Mouse (Mus musculus) spleen, embryonic (tissue): ENCODE measurements around the gene Gja4.

Experiments
- CTCF ChIA-PET: fragments of 350-600 bp; sonication (Branson Sonifier 250); formaldehyde crosslinking; loops from one replicate; lab custom pipeline; 2022; lab: Charles Lee

Gene Gja4

DNA sequence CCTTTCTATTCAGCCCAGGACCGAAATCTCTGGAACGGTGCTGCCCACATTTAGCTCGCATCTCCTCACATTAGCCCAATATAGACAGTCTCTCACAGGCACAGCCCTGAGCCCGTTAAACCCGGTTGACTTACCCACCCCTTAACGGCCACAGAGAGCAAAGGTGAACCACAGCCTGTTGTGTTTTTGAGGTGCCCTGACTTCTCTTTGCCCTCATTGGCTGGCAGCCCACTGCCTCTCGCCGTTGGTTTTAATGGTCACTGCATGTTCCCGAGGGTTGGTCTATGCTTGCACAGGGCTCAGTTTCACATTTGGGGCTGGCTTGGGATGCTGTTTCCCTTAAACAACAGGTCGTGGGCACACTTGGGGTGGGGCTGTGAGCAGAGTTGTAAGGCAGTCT, 10.5 kb upstream of the Gja4 start:
- CTCF ChIA-PET, result no interaction called here

DNA sequence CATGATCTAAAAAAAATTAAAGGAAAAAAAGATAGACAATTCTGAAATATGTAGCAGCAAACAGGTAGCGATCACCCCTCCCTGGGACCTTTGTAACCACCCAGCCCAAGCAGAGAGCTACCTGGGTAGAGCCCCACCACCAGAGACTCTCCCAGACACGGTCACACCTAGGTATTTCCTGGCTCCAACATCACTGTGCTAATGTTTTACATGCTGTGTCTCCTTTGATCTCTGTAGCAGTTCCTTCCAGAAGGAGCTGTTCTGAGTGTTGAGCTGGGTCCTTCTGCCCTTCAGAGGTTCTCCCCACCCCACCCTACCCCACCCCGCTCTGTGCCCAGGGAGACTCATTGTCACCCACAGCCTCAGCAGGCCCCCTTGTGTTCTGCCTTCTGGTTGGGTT, 9.8 kb upstream of the Gja4 start:
- CTCF ChIA-PET, result no interaction called here

DNA sequence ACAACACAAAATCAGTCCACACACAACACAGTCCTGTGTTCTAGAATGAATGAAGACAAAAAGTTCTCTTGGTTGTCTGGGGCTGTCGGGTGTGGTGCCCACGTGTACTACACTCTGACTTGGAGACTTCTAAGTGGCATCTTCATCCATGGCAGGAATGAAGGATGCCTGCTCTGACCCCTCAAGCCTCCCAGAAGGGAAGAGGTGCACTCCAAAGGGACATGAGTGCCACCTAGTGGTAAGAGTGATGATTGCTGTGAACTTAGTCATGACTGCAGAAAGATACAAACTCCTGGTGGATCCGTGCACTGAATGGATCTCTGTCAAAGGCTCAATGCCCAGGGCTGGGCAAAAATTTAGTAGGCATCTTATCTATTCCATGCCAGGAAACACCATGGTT, 5.8 kb upstream of the Gja4 start:
- CTCF ChIA-PET, result no interaction called here

DNA sequence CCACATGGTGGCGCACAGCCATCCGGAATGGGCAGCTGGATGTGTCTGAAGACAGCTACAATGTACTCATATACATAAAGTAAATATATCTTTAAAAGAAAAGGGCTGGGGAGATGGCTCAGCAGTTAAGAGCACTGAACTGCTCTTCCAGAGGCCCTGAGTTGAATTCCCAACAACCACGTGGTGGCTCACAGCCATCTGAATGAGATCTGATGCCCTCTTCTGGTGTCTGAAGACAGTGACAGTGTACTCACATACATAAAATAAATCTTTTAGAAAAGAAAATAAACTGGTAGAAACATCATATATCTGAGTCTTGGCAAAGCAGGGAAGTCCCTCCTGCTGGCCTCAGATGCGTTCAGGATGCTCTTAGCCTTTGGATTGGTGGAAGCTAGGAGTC, 3.3 kb upstream of the Gja4 start:
- CTCF ChIA-PET, result no interaction called here

DNA sequence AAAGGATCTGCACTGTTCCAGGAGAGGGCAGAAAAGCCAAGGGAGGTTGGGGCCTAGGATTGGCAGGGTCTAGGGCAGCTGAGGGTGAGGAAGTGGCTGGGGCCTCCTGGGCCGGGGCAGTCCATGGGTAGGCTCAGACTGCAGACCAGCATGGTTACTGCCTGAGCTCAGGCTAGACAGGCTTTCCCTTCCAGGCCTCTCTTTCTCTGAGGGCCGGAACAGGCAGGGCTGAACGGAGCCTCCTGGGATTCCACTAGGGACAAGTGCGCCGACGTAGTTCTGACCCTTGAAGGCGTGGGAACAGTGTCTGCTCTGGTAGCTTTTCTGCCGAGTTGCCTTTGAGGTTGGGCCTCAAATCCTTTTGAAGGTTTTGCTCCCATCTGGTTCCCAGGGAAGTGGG, 1.9 kb upstream of the Gja4 start:
- CTCF ChIA-PET, result no interaction called here

DNA sequence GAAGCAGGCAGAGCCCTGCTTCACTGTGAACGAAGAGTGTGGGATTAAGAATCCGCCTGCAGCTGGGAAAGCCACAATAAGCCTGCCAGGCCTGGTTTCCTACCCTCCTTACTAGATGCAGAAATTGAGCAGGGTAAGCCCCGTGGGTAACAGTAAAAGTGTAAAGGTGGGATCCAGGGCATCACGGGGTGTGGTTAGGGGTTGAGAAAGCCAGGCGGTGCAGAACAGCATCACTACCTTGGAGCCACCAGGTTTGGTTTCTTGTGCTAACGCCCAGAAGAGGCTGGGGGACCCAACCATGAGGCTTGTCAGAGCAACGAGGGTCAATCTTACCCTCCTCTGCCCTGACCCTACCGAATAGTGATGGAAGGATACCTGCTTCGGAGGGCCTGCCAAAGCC, 746 bp upstream of the Gja4 start:
- CTCF ChIA-PET, result no interaction called here

DNA sequence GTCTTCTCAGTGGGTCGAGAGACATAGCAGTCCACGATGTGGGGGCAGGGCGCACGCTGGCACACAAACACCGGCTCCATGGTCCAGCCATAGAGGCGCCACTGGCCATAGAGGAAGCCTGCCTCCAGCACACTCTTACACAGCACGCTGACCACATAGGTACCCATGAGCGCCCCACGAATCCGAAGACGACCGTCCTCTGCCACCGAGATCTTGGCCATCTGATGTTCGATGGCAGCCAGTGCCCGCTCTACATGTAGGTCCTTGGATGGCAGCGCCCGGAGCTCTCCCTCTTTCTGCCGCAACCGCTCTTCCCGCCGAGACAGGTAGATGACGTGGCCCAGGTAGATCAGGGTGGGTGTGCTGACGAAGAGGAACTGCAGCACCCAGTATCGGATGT, 1.5 kb downstream of the Gja4 start:
- CTCF ChIA-PET, result no interaction called here

DNA sequence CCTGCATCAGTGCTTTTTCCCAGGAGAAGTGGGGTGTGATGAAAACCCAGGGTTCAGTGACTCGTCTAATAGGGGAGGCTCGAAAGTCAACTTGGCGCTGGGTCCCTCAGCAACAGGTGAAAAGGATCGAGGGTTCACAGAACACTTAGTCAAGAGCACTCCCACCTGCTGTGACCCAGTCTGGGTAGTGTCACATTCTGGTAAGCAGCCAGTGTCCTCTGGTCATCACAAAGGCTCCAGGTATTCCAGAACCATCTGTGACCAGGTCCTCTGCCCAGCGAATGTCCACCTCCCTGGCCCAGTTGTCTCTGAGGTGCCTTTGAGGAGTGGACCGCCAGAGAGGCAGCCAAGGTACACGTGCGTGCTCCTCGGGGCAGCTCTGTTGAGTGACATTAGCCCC, 2.3 kb downstream of the Gja4 start:
- CTCF ChIA-PET, result no interaction called here

DNA sequence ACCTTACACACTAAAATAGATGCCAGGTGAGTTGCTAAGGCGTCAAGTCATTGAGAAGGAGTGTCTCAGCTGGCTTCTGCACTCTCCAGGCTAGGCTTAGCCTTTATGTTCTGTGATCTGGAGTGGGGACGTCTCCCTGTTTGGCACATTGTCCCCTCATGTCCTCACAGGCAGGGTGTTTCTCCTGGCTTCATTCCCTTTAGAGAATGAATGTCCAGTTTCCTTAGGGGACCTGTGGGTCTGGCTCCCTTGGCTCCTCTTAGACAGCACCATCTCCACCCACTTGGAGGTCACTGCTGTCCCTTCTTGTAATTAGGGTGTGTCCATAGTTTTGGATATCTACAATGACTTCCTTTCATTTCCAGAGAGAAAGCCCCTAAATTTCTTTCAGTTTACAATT, 6.9 kb downstream of the Gja4 start:
- CTCF ChIA-PET, result no interaction called here

DNA sequence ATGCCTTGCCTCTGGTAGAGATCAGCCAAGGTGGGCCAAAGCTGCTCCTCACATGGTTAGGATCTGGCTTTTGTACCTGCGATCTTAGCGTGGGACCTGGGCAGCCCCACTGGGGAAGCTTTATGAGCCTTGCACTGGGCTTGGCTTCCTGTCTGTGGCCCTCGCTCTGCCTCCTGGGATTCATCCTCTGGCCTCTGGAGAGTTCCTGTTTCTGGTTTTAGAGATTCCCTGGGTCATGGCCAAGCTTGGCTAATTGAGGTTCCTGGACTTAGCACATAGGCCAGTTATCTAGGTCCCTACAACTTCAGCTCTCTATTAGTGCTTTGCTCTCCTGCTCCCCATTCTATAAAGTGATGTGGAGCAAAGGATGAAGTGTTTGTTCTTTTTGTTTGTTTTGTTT, 10.0 kb downstream of the Gja4 start:
- CTCF ChIA-PET, result no interaction called here

DNA sequence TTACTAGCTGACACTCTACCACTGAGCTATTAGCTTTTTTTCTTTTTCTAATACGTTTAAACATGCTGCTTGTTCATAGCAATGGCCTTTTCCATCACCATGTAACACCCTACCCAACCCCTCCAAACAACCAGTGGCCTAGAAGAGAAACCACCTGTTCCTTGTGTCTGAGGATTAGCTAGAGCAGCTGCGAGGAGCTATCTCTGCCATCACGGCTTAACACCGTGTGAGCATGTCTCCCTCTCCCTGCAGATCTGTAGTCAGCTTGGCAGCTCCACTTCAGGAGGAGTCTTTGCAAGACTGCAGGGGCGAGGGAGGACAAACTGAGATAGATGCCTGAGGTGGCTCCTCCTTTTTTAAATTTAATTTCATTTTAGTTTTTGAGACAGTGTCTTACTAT, 13.3 kb downstream of the Gja4 start:
- CTCF ChIA-PET, result no interaction called here

DNA sequence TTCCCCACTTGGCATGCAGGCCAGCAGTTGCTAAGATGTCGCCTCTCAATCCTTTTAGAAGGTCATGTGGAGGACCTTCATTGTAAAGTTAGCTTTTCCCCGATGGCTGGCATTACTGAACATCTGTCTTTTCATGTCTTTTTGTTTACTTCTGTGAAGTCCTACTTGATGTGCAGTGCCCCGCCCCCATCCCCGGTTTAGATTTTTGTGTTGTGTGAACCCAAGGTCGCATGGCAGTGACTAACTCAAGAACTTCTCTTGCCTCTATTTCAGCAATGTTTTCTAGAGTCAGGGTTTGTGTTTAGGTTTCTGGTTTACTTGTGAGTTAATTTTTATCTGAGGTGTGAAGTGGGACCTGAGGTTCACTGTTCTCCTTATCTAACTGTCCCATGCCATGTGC, 21.2 kb downstream of the Gja4 start:
- CTCF ChIA-PET, result no interaction called here

DNA sequence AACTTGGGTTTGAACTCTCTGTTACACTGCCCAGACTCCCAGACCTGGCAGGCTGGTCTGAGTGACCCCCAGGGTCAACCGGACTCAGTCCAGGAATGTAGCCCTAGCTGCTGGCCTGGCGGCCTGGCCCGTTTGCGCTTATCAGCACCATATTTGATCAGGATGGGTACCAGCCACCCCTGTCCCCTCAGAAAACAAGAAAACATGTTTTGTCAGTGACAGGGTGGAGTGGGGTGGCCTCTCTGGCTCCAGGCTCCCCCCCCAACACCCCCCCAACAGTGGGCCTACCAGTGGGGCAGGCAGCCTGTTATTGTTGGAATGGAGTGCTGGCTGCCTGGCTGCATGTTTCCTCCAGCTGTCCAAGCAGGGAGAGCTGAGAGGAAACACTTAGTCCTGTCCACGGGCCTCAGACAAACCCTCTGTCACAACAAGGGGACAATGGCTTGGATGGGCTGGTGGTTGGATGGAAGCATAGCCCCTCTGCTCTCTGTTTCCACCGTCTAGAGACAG, 24.7 kb downstream of the Gja4 start:
- CTCF ChIA-PET, result no interaction called here

DNA sequence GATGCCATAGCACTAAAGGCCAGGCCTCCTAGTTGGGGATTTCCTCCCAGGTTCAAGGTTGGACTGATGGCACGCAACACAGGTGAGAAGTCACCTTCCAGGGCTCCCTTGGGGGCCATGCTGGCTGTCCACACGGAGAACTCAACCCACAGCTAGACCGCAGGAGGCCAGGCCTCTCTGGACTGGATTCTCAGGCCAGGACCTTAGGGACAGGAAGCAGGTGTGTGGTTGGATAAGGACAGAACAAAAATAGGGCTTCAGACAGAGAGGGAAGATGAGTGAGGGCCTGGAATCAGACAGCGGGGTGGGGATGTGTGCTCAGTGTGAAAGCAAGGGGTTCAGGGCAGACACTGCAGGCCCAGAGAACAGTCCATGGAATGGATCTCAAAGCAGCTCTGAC, 26.9 kb downstream of the Gja4 start:
- CTCF ChIA-PET, result no interaction called here

DNA sequence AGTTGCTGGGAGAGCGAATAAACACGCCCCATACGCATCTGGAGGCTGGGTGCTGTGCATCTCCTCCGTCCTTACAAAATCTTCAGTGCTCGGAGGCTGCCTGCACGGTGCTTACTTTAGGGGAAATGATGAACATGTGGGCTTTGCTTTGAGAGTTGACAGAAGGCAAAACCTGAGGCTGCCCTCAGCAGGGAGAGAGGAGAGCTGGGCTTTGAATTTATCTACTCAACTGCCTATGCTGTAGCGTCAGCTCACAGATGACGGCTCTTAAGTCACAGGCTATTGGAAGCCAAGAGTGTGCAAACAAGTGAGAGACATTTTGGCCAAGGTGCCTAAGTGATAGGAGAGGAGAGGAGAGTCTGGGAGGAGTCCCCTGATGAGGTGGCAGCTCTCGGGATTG, 34.6 kb downstream of the Gja4 start:
- CTCF ChIA-PET, result no interaction called here

DNA sequence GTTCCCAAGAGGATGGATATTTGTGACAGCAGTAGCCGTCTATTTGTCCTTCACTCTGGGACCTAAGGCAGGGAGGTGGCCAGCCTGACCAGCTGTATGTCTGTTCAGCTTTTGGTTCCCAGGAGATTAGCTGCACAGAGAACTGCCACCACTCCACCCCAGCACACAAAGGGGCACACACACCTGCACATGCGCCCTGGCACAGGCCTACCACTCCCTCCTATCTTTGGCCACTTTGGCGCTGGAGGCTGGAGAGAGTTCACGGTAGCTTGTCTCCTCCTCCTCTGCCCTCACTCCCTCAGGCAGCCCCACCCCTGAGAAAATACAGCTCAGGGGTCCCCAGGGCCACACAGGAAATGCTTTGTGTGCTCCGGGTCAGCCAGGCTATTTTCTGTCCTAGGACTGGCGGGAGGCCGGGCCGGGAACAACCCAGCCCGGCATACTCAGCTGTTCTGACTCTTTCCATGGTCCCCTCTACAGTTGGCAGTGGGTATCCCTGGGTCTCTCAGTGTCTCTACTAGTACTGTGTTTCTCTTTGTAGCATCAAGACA, 35.3 kb downstream of the Gja4 start:
- CTCF ChIA-PET, result no interaction called here

DNA sequence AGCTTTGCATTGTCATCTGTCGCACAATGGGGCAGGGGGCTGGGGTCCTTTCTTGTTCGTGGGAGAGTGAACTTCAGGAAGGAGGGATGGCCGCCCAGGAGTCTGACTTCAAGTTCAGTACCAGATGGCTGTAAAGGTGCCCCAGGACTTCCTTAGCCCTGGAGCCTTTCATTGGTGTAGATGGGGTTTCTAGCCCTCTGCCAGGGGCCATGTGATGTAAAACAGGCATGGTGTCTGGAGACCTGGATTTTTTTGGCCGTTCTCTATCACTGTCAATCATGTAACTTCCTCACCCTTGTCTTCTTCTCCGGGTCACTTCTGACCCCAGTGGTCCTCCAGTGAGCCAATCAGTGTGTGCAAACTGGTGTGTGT, 49.7 kb downstream of the Gja4 start:
- CTCF ChIA-PET, result interaction anchor here (0.5 kb wide), 1 partner anchor 1145 kb away, joined by 5 read pairs; no protein-coding TSS in a partner anchor

DNA sequence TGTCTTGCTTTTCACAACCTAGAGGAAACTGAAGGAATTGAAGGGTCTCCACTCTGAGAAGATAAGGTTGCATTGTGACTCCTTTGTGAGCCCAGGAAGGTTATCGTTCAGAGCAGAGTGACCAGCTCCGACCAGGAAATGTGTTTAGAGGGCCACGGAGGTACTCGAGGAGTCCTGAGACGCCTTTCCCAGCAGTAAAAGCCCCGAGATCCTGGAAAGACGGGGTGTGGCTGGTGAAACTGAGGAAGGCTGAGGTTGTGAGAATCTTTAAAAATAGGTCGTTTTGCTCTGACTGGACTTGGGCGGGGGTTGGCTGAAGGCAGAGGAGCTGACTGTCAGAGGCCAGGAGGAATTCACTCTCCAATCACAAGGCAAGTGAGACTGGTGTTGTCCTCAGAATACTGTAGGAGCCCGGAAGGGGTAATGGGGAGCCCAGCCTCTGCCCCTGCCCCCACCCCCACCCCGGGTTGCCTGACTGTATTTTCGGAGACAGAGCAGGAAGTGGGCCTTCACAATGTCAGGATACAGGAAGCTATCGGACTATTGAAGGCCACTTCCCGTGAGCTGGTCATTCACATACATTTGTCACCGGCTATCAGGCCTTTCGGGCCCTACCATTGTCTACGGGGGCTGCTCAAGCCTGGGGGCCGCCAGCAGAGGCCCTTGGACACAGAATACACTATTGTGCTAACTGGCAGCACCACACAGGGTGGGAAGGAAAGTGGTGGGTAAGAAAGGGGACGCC, 50.2 kb downstream of the Gja4 start:
- CTCF ChIA-PET, result interaction anchor here (0.5 kb wide), 1 partner anchor 1145 kb away, joined by 5 read pairs; no protein-coding TSS in a partner anchor

DNA sequence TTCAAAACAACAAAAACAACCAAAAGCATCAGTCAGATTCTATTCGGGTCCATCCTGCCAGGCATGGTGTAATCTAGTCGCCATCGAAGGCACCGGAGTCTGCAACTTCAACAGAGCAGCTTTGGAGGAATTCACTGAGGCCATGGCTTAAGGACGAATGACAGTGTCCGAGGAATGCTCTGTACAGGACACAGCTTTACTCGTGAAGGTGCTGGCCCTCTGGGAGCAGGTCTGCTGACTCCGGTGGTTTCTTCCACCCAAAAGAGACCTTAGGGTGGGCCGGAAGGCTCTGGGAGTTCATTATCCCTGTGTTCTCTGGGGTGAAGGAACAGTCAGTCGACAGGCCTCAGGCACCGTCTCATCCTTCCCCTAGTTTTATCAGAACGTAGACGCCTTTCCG, 52.2 kb downstream of the Gja4 start:
- CTCF ChIA-PET, result no interaction called here
